Mouse (Mus musculus) CH12.LX (cell line): ENCODE results near the gene Tmem50b.

ENCODE experiments used
- CHD1 ChIP-seq: IDR thresholded peaks from 2 replicates; pipeline ENCODE4 v1.6.1; 2012; ENCODE audit warnings: low read depth, low read length, improper control_type of control experiment, inconsistent platforms
- CTCF ChIP-seq, 2 experiments: IDR thresholded peaks in 1 of 2; conservative IDR thresholded peaks in 1 of 2; 2 replicates each; pipeline ENCODE4 v1.5.1; 2011 to 2012; ENCODE audit warnings: low read depth in 2 of 2, low read length in 2 of 2, improper control_type of control experiment in 1 of 2, inconsistent platforms in 1 of 2, mild to moderate bottlenecking in 1 of 2, moderate library complexity in 1 of 2
- KAT2A ChIP-seq: IDR thresholded peaks from 2 replicates; pipeline ENCODE4 v1.6.1; 2012; ENCODE audit warnings: low read length, improper control_type of control experiment, inconsistent platforms; ENCODE audit not compliant: insufficient replicate concordance
- MAZ ChIP-seq: IDR thresholded peaks from 2 replicates; pipeline ENCODE4 v1.6.1; 2012; ENCODE audit warnings: low read depth, mild to moderate bottlenecking, inconsistent platforms, low read length, improper control_type of control experiment, moderate library complexity
- POLR2A ChIP-seq: IDR thresholded peaks from 2 replicates; pipeline ENCODE4 v1.6.1; 2011; ENCODE audit warnings: low read depth, mild to moderate bottlenecking, improper control_type of control experiment, low read length
- SMC3 ChIP-seq: IDR thresholded peaks from 2 replicates; pipeline ENCODE4 v1.6.1; 2011; ENCODE audit warnings: low read depth, low read length, improper control_type of control experiment
- TBP ChIP-seq: conservative IDR thresholded peaks from 2 replicates; pipeline ENCODE4 v1.6.1; 2011; ENCODE audit warnings: low read depth, low read length, improper control_type of control experiment
- UBTF ChIP-seq: IDR thresholded peaks from 2 replicates; pipeline ENCODE4 v1.6.1; 2012; ENCODE audit warnings: low read depth, mild to moderate bottlenecking, inconsistent platforms, low read length, improper control_type of control experiment, moderate library complexity

DNA sequence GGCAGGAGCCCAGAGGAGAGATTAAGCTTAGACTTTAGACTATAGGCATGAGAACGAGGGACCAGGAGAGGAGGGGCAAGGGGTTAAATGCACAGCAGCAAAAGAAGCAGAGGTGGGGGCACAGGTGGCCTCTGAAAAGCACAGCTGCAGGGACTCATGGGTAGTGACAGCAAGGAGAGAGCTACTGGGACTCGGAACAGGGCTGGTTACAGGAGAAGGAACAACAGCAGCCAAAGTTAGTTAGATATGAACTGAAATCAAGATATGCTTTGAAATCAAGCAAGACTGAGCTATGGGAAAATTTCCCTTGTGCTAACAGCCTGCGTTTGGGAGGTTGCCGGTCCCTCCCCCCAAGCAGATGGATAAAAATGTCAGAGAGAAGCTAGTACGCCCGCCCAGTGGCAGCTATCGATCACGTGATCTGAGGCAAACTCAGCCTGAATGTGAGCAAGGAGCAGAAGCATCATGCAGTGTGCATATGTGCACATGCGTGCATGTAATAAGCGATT, 56.0 kb downstream of the Tmem50b start:
- TF ChIP-seq KAT2A (no peak), CTCF (conservative IDR thresholded peaks at IDR 0.05 in 1 of 2, IDR thresholded peaks at IDR 0.05 in 1 of 2; ENCODE audit: low read depth in 2 of 2, low read length in 2 of 2) (no peak), SMC3 (no peak), UBTF (no peak), MAZ (no peak), TBP (no peak), CHD1 (no peak), POLR2A (no peak)
